Mouse (Mus musculus) v-Abl transformed pro-B cells (cell line): ENCODE data around the gene Mroh8.
"Not testable (repeated sequence)": the region's sequence is repeated elsewhere in the genome, so short reads cannot be mapped to it uniquely, and the experiment has no call there.

Experiments used
- in situ Hi-C, 2 experiments: fragments of 400-800 bp; cut with MboI; formaldehyde crosslinking; loops; one replicate each; pipeline ENCODE4 v1.15.1; 2025; ENCODE audit not compliant: unreplicated experiment in 2 of 2

The Mroh8 gene

DNA sequence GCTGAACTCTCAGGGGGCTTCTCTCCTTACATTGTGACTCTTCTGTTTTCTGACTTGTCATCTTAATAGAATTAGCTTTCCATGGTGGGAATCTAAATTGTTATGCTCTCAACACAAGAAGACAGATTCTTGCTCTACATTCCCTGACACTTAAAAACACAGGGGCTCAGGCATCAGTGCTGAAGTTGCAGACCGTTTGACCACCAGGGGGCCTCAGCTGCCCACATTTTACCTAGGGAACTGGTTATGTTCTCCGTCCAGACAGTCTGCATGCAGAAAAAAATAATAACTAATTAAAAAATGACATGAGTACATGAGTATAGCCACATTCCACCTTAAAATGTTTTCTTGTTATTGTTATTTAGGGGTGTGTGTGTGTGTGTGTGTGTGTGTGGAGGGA lies 12.7 kb upstream of the Mroh8 start:
- in situ Hi-C loops, result loop anchor here in 1 of 2 experiments (5.0 kb wide), 2 partner anchors 45 to 175 kb away; no protein-coding TSS in a partner anchor

DNA sequence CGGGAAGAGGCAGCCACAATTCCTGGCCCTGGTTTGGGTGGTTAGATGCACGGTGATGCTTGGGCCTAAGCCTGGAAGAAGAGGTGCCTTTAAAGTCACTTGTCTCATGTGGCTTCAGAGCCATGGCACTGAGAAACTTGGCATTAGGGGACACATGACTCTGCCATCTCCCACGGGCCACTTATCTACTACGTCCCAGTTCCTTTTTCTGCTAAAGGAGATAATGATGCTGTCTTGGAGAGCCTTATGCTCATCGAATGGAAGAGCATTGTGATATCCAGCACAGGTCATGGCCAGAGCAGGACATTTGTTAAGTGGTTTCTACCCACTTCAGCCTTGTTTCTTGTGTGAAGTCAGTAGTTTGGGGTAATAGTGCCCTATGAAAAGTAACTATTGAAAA lies 9.6 kb upstream of the Mroh8 start:
- in situ Hi-C loops, result loop anchor here (5.0 to 10.0 kb wide), 4 partner anchors 48 to 283 kb away; partner anchors contain the start of gene Blcap (in 2 of the 2)

- in situ Hi-C loops, result loop anchor here (5.0 to 10.0 kb wide), 4 partner anchors 50 to 285 kb away; partner anchors contain the start of gene Blcap (in 2 of the 2)
These were observed 8.2 kb upstream of the Mroh8 start for GRCm38 (mm10) chr2:157287542-157287941.

DNA sequence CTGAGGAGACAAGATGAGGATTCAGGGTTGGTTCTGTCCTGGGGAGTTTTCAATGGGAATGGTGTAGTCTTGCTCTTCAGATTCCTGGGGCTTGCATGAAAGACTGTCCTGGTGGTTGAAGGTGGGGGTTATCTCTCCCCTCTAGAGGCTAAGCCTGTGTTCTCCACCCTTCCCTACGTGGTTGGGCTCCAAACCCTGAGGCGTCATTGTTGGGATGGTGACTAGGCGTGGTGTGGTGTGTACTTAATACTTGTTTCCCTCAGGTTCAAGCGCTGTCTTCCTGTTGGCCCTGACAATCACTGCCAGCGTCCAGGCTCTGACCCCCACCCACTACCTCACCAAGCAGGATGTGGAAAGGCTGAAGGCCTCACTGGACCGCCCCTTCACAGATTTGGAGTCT lies 4.0 kb upstream of the Mroh8 start:
- in situ Hi-C loops, result loop anchor here in 1 of 2 experiments (10.0 kb wide), 1 partner anchor 159 kb away; no protein-coding TSS in a partner anchor

DNA sequence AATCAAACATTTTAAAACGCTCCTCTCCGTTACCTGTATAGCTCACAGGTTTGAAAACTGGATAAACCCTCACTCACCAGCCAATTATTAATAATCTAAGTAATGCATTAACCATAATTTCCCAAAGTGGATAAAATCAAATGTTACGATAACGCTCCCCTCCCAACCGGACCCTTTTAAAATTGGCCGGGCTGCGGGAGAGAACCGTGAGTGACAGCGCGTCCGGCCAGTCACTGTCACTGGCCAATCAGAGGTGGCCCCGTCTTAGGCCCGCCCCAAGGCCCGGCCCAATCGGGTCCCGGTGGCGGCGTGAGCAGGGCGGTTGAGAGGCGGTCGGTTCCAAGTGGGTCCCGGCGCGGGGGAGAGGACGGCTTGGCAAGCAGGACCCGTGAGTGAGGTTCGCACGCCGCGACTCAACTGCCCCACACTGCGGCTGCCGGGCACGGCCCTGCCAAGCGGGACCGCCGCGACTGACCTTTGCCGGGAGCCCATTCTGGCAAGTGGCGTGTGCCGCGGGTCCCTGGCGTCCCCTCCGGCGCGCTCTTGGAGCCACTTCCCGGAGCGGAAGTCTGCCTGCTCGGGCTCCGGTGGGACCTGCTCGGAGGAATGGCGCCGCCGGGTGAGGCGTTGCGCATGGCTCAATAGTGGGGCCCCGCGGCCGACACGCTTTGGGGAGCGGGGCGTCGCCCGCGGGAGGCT lies 483 bp downstream of the Mroh8 start, which contains the start of gene Rpn2:
Rpn2 (plus strand) TSS at position 301 of the 699 bp plus-strand sequence.
- in situ Hi-C loops, result no loop called here

DNA sequence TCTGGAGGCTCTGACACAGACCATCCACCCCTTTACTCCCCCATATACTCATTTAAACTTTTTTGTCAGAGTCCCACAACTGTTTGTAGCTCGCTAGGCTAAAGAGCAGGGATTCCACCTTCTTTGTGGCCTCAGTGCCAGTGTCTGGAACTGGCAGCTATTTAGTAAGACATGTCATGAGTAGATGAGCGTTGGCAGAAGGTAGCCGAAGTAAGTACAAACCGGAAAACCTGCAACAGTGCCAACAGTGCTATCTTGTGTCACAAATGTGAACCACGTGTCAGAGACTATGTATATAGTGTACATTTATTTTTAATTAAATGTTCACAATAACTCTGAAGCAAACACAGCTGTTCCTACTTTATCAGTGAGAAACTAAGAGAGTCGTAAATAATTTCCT lies 15.5 kb downstream of the Mroh8 start:
- in situ Hi-C loops, result loop anchor here in 1 of 2 experiments (10.0 kb wide), 1 partner anchor 49 kb away; no protein-coding TSS in a partner anchor

- in situ Hi-C loops, result loop anchor here in 1 of 2 experiments (10.0 kb wide), 1 partner anchor 48 kb away; no protein-coding TSS in a partner anchor
These were observed 16.2 kb downstream of the Mroh8 start for GRCm38 (mm10) chr2:157263101-157263500.

- in situ Hi-C loops, result loop anchor here in 1 of 2 experiments (10.0 kb wide), 1 partner anchor 48 kb away; no protein-coding TSS in a partner anchor
These were observed 16.8 kb downstream of the Mroh8 start for GRCm38 (mm10) chr2:157262506-157262905.

DNA sequence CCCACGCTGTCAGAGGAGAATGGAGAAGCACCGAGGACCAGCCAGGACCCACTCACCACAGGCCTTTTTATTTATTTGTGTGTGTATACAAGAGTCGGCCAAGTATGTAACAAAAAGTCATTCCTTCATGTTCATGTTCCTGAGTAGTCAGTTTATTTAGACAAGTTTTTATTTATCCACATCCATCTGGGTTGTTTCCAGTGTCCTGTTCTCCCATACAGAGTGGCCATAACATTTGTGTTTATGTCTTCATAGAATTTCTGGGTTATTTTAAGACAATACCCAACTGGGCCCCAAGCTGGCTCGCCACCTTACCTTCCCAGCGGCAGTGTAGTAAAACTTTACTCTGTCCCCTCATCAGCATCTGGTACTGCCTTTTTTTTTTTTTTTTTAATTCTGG lies 17.4 kb downstream of the Mroh8 start:
- in situ Hi-C loops, result loop anchor here in 1 of 2 experiments (10.0 kb wide), 1 partner anchor 47 kb away; no protein-coding TSS in a partner anchor

DNA sequence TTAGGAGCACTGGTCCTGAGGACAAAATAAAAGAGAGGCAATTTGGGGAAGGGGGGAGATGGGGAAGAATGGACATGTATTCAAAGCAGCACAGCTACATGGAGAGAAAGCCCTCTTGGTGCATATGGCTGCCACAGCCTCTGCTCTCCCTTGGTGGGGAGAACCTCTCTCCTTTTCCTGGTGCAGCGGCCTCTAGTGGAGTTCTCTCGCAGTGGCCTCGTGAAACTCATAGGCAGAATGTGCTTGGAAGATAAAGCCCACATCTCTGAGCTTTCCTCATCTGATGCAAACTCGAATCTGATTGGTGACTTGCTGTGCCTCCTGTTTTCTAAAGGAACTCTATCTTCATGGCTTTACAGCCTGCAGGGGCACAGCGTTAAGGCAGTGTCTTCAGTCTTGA lies 19.6 kb downstream of the Mroh8 start:
- in situ Hi-C loops, result loop anchor here in 1 of 2 experiments (10.0 kb wide), 1 partner anchor 45 kb away; no protein-coding TSS in a partner anchor

- in situ Hi-C loops, result no loop called here
These were observed 31.2 kb downstream of the Mroh8 start for GRCm38 (mm10) chr2:157248111-157248510.

DNA sequence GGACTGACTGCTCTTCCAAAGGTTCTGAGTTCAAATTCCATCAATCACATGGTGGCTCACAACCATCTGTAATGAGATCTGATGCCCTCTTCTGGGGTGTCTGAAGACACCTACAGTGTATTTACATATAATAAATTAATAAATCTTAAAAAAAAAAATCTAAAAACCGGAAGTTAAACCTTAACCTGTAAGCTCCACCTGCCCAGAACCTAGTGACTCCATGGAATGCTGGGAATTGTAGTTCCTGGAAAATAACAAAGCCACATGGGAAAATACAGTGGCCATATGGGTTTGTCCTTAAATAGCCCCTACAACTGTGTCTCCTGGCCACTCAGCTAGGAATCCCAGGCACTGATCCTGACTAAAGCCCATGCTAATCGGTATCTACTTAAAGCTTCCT lies 33.7 kb downstream of the Mroh8 start:
- in situ Hi-C loops, result no loop called here

GRCm38 (mm10) chr2:157245001-157245400 lies 34.3 kb downstream of the Mroh8 start:
- in situ Hi-C loops, result no loop called here

- in situ Hi-C loops, result no loop called here
These were observed 43.4 kb downstream of the Mroh8 start for GRCm38 (mm10) chr2:157235946-157236345.

- in situ Hi-C loops, result not testable (repeated sequence)
These were observed 57.4 kb downstream of the Mroh8 start for GRCm38 (mm10) chr2:157221916-157222315.

DNA sequence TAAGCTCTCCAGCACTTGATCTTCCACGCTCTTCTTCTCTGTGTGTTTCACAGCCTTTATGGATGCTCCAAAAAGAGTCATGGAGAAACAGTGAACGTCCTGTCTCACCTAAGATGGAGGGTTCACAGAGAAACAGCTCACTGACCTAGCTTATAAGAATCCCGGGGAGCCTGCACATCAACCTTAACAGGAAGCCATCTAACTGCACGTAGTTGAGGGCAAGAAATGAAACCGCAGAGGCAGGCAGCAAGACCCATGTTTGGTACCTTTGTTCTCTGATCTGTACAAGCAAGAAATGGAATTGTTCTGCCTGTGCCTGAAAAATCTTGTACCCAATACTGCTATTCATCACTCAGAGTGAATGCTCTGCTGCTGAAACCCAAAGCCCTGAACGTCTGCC lies 59.2 kb downstream of the Mroh8 start:
- in situ Hi-C loops, result no loop called here

GRCm38 (mm10) chr2:157211731-157212130 lies 67.6 kb downstream of the Mroh8 start:
- in situ Hi-C loops, result loop anchor here in 1 of 2 experiments (10.0 kb wide), 1 partner anchor 53 kb away; no protein-coding TSS in a partner anchor

DNA sequence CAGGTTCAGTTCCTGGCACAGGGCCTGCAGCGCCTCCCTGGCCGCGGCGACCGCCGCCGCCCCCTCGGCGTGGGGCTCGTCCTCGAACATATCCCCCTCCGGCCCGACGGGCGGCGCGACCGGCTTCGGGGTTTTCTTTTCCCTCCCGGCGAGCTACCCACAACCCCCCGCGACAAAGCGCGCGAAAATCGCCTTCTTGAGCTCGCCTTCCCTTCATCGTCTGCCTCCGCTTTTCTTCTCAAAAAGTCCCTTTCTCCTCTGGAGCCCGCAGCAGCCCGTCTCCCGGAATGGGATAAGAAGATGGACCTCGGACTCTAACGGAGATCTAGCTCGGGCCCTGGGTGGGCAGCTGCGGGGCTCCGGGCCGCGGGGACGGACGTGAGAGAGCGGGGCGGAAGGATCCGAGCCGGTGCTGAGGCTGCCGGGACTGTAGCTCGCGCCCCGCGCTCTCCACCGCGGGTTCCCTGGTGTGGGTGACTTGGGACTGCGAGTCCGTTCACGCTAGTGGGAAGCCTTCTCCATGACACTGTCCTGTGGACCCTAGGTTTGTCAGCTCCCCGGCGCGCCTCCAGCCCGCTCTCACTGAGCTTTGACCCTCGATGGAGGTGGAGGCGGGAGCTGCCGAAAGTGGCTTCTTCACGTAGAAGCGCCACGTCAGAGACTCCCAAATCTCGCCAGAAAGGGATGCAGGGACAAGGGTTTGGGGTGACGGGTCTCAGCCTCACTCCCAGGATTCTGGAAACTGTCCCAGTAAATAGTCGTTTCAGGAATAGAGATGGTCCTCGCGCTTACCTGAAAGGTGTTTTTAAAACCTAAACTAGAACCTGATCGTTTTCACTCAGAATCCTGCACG lies 74.8 kb downstream of the Mroh8 start, which contains the start of gene Rbl1:
Rbl1 (minus strand) TSS at position 169 of the 853 bp plus-strand sequence.
- in situ Hi-C loops, result loop anchor here (5.0 kb wide), 2 partner anchors 67 to 72 kb away; partner anchors contain the start of gene Samhd1 (in 1 of the 2)

DNA sequence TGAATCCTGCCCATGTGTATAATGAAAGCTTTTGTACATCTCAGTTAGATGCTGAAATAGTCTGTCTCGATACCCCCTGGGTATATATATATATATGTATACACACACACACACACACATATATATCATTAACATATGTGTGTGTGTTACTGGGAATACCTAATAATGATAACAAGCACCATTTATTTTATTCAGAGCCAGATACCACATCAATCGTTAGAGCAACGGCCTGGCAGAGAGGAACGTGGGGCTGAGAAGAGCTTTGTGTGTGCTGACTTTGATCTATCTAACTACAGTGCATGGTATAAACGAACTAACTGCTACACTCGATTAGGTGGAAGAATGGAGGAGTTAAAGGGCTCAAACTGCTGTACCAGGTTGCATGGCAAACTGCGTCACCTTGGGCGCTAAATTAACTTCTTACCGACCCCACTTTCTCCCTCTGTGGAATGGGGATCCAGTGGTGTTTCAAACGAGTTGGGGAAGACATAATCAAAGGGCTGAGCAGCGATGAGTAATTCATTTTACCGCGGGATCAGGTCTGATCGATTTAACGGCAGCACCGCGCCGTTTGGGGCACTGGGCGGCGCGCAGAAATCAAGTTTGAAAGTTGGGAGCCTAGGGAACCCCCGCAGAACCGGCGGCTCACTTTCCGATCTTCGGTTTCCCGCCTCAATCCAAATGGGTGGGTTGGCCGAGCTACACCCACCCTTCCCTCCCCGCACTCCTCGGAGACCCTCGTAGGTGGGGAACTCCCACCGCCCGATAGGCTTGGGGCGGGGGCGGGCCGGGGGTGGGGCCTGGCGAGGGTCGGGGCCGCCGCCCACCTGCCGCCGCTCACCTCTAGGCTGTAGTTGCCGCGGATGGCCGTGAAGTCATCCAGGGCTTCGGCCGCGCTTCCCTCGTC lies 75.6 kb downstream of the Mroh8 start:
- in situ Hi-C loops, result loop anchor here (5.0 kb wide), 2 partner anchors 66 to 71 kb away; partner anchors contain the start of gene Samhd1 (in 1 of the 2)
